8 mouse cellular contexts compared by ENCODE assay signal in genomic region chr15:11908166-11908565, GRCm38 (mm10). TPM values are rescaled to one million over a fixed set of nuclear protein-coding genes. Genes with fewer than 3 reads are reported as not detected.
DNase-seq lines count a peak whose midpoint lies in the region; ATAC-seq and TF ChIP-seq lines count a peak whose summit lies in the region.

No protein-coding gene starts in this region.

- H3K36me3 ChIP-seq in heart, embryonic 11.5 days (ENCODE audit: control insufficient read depth, insufficient read depth, low read length), result no peaks in the 10 kb centered on the region
- H3K36me3 ChIP-seq in forebrain, postnatal 0 days (ENCODE audit: insufficient read depth), result no peaks in the 10 kb centered on the region
- no peaks in the 10 kb centered on the region for H3K36me3 ChIP-seq in limb, embryonic 12.5 days

- H3K27ac ChIP-seq in heart, embryonic 11.5 days (ENCODE audit: low read depth, low read length), result no peak overlapping the region
- no peak overlapping the region for H3K27ac ChIP-seq in forebrain, postnatal 0 days (ENCODE audit: low read depth, low read length)
- no peak overlapping the region for H3K27ac ChIP-seq in limb, embryonic 12.5 days

- 10% methylated on average over 11 of the region's 11 CpGs for WGBS in heart, embryonic 11.5 days (ENCODE audit: insufficient replicate concordance)
- WGBS in forebrain, postnatal 0 days, result 10% methylated on average over 11 of the region's 11 CpGs
- 5% methylated on average over 11 of the region's 11 CpGs for WGBS in limb, embryonic 12.5 days

- H3K4me3 ChIP-seq in heart, embryonic 11.5 days (ENCODE audit: low read depth, low read length), result peak overlapping the region; percentile 21
- no peak overlapping the region for H3K4me3 ChIP-seq in forebrain, postnatal 0 days (ENCODE audit: low read depth, low read length)
- 0 out of 2 replicates have a peak overlapping the region, but pooled peaks have one; percentile 1 for H3K4me3 ChIP-seq in limb, embryonic 12.5 days (replicated peaks)

- no peak for TF ChIP-seq CTCF in forebrain, postnatal 0 days (IDR thresholded peaks at IDR 0.05; ENCODE audit: low read depth)

- H3K4me2 ChIP-seq in heart, embryonic 11.5 days, result peak overlapping the region; percentile 60
- H3K4me2 ChIP-seq in forebrain, postnatal 0 days (ENCODE audit: low read depth), result 0 out of 2 replicates have a peak overlapping the region, but pooled peaks have one; percentile 23
- H3K4me2 ChIP-seq in limb, embryonic 12.5 days, result peak overlapping the region; percentile 25

- 0 out of 2 replicates have a peak, but pooled peaks cover 3% of the 10 kb centered on the region for H3K27me3 ChIP-seq in heart, embryonic 11.5 days (ENCODE audit: control insufficient read depth, insufficient read depth, low read length)
- H3K27me3 ChIP-seq in forebrain, postnatal 0 days (ENCODE audit: insufficient read depth, low read length), result peaks cover 30% of the 10 kb centered on the region
- H3K27me3 ChIP-seq in limb, embryonic 12.5 days, result peaks cover 52% of the 10 kb centered on the region

- no peak for ATAC-seq in heart, embryonic 11.5 days (replicated peaks; ENCODE audit: insufficient number of reproducible peaks, low FRiP score, low TSS enrichment)
- ATAC-seq in forebrain, postnatal 0 days, result no peak
- 0 out of 2 replicates have a peak, but pooled peaks have one; percentile 35 for ATAC-seq in limb, embryonic 12.5 days (ENCODE audit: insufficient number of reproducible peaks, insufficient read depth, low FRiP score, low TSS enrichment, low read depth)
- ATAC-seq in erythroid progenitor cell, adult 5-6 weeks (replicated peaks; ENCODE audit: low FRiP score, poor library complexity, severe bottlenecking), result no peak

- H3K9ac ChIP-seq in heart, embryonic 11.5 days (ENCODE audit: low read depth, low read length), result no peak overlapping the region
- no peak overlapping the region; the same call in 1 of the 2 replicates for H3K9ac ChIP-seq in forebrain, postnatal 0 days
- H3K9ac ChIP-seq in limb, embryonic 12.5 days (replicated peaks), result no peak overlapping the region

- intact Hi-C loops in heart, postnatal 25 days (cut with DNase I), result loop anchor here (5.0 kb wide), 2 partner anchors 59 to 501 kb away; no protein-coding TSS in a partner anchor

- no peak for DNase-seq in heart, postnatal 25 days (ENCODE audit: low spot score)
- peak; percentile 20 for DNase-seq in forebrain, postnatal 0 days
- peak; percentile 49 for DNase-seq in neural tube, embryonic 10.5 days (ENCODE audit: extremely low spot score, low spot score)
- no peak for DNase-seq in layer of hippocampus, adult 18-20 months (ENCODE audit: low spot score in 2 of 2)
- no peak for DNase-seq in layer of hippocampus, postnatal 14 days (ENCODE audit: low spot score in 2 of 2)

- peaks cover 3% of the 10 kb centered on the region; the same call in 1 of the 2 replicates for H3K4me1 ChIP-seq in heart, embryonic 11.5 days (ENCODE audit: control insufficient read depth, insufficient read depth, low read length)
- H3K4me1 ChIP-seq in forebrain, postnatal 0 days (ENCODE audit: insufficient read depth), result peaks cover 14% of the 10 kb centered on the region; the same call in 1 of the 2 replicates
- peaks cover 40% of the 10 kb centered on the region for H3K4me1 ChIP-seq in limb, embryonic 12.5 days (replicated peaks)

- no peaks in the 10 kb centered on the region for H3K9me3 ChIP-seq in heart, embryonic 11.5 days (replicated peaks; ENCODE audit: control insufficient read depth, low read length)
- no peaks in the 10 kb centered on the region for H3K9me3 ChIP-seq in forebrain, postnatal 0 days (ENCODE audit: low read length)
- no peaks in the 10 kb centered on the region for H3K9me3 ChIP-seq in limb, embryonic 12.5 days

RNA-seq across cellular contexts. Expression of gene Npr3, which starts 1.1 kb away (rescaled TPM):
- 15.7 and 16.0 TPM in 2 replicates for polyA plus RNA-seq in heart, embryonic 11.5 days (2014; fragmentation: Nextera tagmentation; extraction: Ambion mirVana)
- 10 to 100 TPM; 34.0 to 38.2 TPM for total RNA-seq in heart, postnatal 25 days (2021)
- 5.6 and 5.9 TPM in 2 replicates for total RNA-seq in forebrain, postnatal 0 days (2014; rRNA removed)
- 0.93 and 1.6 TPM in 2 replicates for polyA plus RNA-seq in forebrain, postnatal 0 days (2015; fragmentation: Nextera tagmentation; extraction: Ambion mirVana)
- 2.6 and 2.9 TPM in 2 replicates for polyA plus RNA-seq in limb, embryonic 12.5 days (2016; fragmentation: Nextera tagmentation; extraction: Ambion mirVana)
- 10 to 100 TPM; 18.4 to 19.2 TPM for total RNA-seq in layer of hippocampus, adult 18-20 months (2021)
- not detected in 2 replicates for total RNA-seq in erythroid progenitor cell, adult 5-6 weeks (2015; ENCODE audit: low replicate concordance)
- total RNA-seq in erythroid progenitor cell, adult 5-6 weeks (2017; ENCODE audit: low replicate concordance), result not detected in 2 replicates
- total RNA-seq in layer of hippocampus, postnatal 14 days (2021), result 10 to 100 TPM; 17.6 to 20.3 TPM

Comparison
In these comparisons a context has a peak if more than half of its experiments do, and no peak if none do; other contexts are left out.
1. DNase-seq: peak in forebrain, postnatal 0 days (single experiment) and neural tube, embryonic 10.5 days (single experiment); none in heart, postnatal 25 days (single experiment), layer of hippocampus, adult 18-20 months (0 of 2) and layer of hippocampus, postnatal 14 days (0 of 2).
2. Peak in every context shown above with its lines, with median percentiles within 50 percentile points of each other: H3K4me2 ChIP-seq.